Mouse (Mus musculus): ENCODE results near the gene Zfp2.
A peak's percentile ranks its signal among the peaks of the same experiment; 100 is the strongest.

The Zfp2 gene

GRCm38 (mm10) chr11:50915671-50916320, at the start of gene Zfp2:
Zfp2 (minus strand) TSS chr11:50916165.
- peak; percentile 75 for DNase-seq (ENCODE audit: low spot score)

- DNase-seq (ENCODE audit: low spot score), result no peak
Observed at GRCm38 (mm10) chr11:50964886-50965285, 48.9 kb upstream of the Zfp2 start.

- no peak for DNase-seq (ENCODE audit: low spot score)
Observed at GRCm38 (mm10) chr11:50953665-50954064, 37.7 kb upstream of the Zfp2 start, which contains the start of gene Prop1. Prop1 (minus strand) TSS chr11:50953765.

GRCm38 (mm10) chr11:50952290-50952689, 36.3 kb upstream of the Zfp2 start:
- no peak for DNase-seq (ENCODE audit: low spot score)

- DNase-seq (ENCODE audit: low spot score), result no peak
Observed at GRCm38 (mm10) chr11:50943506-50943905, 27.5 kb upstream of the Zfp2 start, which contains the start of gene 4933414I15Rik. 4933414I15Rik (minus strand) TSS chr11:50943765.

GRCm38 (mm10) chr11:50942386-50942785, 26.4 kb upstream of the Zfp2 start:
- no peak for DNase-seq (ENCODE audit: low spot score)

- DNase-seq (ENCODE audit: low spot score), result peak; percentile 16
Observed at GRCm38 (mm10) chr11:50939621-50940366, 23.8 kb upstream of the Zfp2 start.

GRCm38 (mm10) chr11:50938435-50938834, 22.5 kb upstream of the Zfp2 start:
- no peak for DNase-seq (ENCODE audit: low spot score)

GRCm38 (mm10) chr11:50932040-50932439, 16.1 kb upstream of the Zfp2 start:
- no peak for DNase-seq (ENCODE audit: low spot score)

GRCm38 (mm10) chr11:50931451-50931866, 15.5 kb upstream of the Zfp2 start, which contains the start of gene Zfp354b:
Zfp354b (minus strand) TSS chr11:50931633.
- DNase-seq (ENCODE audit: low spot score), result peak; percentile 62

- no peak for DNase-seq (ENCODE audit: low spot score)
Observed at GRCm38 (mm10) chr11:50931021-50931420, 15.1 kb upstream of the Zfp2 start.

GRCm38 (mm10) chr11:50930469-50931014, 14.6 kb upstream of the Zfp2 start:
- no peak for DNase-seq (ENCODE audit: low spot score)

GRCm38 (mm10) chr11:50914461-50914860, 1.5 kb downstream of the Zfp2 start:
- DNase-seq (ENCODE audit: low spot score), result no peak

GRCm38 (mm10) chr11:50913301-50913700, 2.7 kb downstream of the Zfp2 start:
- no peak for DNase-seq (ENCODE audit: low spot score)

GRCm38 (mm10) chr11:50908136-50908535, 7.8 kb downstream of the Zfp2 start:
- DNase-seq (ENCODE audit: low spot score), result no peak

- DNase-seq (ENCODE audit: low spot score), result no peak
Observed at GRCm38 (mm10) chr11:50897359-50897758, 18.6 kb downstream of the Zfp2 start.

- DNase-seq (ENCODE audit: low spot score), result no peak
Observed at GRCm38 (mm10) chr11:50892441-50892840, 23.5 kb downstream of the Zfp2 start.

- peak; percentile 79 for DNase-seq (ENCODE audit: low spot score)
Observed at GRCm38 (mm10) chr11:50887390-50888128, 28.4 kb downstream of the Zfp2 start, which contains the start of gene Zfp454. Zfp454 (minus strand) TSS chr11:50887651.

- DNase-seq (ENCODE audit: low spot score), result no peak
Observed at GRCm38 (mm10) chr11:50886933-50887293, 29.1 kb downstream of the Zfp2 start.

- peak; percentile 1 for DNase-seq (ENCODE audit: low spot score)
Observed at GRCm38 (mm10) chr11:50886231-50886932, 29.6 kb downstream of the Zfp2 start.

- no peak for DNase-seq (ENCODE audit: low spot score)
Observed at GRCm38 (mm10) chr11:50883756-50884155, 32.2 kb downstream of the Zfp2 start.

GRCm38 (mm10) chr11:50878641-50879040, 37.3 kb downstream of the Zfp2 start:
- DNase-seq (ENCODE audit: low spot score), result no peak

Measured in ovary, postnatal 14 days (tissue).